Mouse (Mus musculus) embryonic facial prominence, embryonic 13.5 days (tissue): ENCODE data around the gene Fxyd1. TPM values are rescaled to one million over a fixed set of nuclear protein-coding genes. Genes with fewer than 3 reads are reported as not detected.

Experiments
- ATAC-seq: fragments of 200-750 bp; cut with Nextera tagmentation; 2 replicates; pipeline ENCODE4 v1.8.0; 2017; ENCODE audit warnings: low read depth; ENCODE audit not compliant: insufficient number of reproducible peaks, insufficient read depth, low FRiP score, low TSS enrichment
- H3K27ac ChIP-seq: fragments of 300-500 bp; sonication (generic); 2 replicates; pipeline ENCODE4 v1.5.1; 2015; ENCODE audit warnings: moderate library complexity, mild to moderate bottlenecking, inconsistent platforms
- H3K27me3 ChIP-seq: fragments of 300-500 bp; sonication (generic); 2 replicates; pipeline ENCODE4 v1.6.1; 2015; ENCODE audit warnings: mild to moderate bottlenecking, inconsistent platforms
- H3K36me3 ChIP-seq: fragments of 300-500 bp; sonication (generic); 2 replicates; pipeline ENCODE4 v1.6.1; 2015; ENCODE audit warnings: mild to moderate bottlenecking, inconsistent platforms
- H3K4me1 ChIP-seq: fragments of 300-500 bp; sonication (generic); 2 replicates; pipeline ENCODE4 v1.6.1; 2015; ENCODE audit warnings: inconsistent platforms
- H3K4me2 ChIP-seq: fragments of 300-500 bp; sonication (generic); 2 replicates; pipeline ENCODE4 v1.6.1; 2015; ENCODE audit warnings: moderate library complexity, mild to moderate bottlenecking, inconsistent platforms
- H3K4me3 ChIP-seq: fragments of 300-500 bp; sonication (generic); 2 replicates; pipeline ENCODE4 v1.5.1; 2015; ENCODE audit warnings: mild to moderate bottlenecking, inconsistent platforms
- H3K9ac ChIP-seq: fragments of 300-500 bp; sonication (generic); 2 replicates; pipeline ENCODE4 v1.6.1; 2015; ENCODE audit warnings: mild to moderate bottlenecking, inconsistent platforms
- H3K9me3 ChIP-seq: fragments of 300-500 bp; sonication (generic); 2 replicates; pipeline ENCODE4 v1.6.1; 2016; ENCODE audit warnings: inconsistent platforms
- WGBS: fragments of 180-500 bp; shearing (Covaris S2); methylation state at CpG from one replicate; pipeline ENCODE4 v1.1.7; 2015; ENCODE audit warnings: mixed read lengths; 5-methylcytosine and 5-hydroxymethylcytosine counted together
- polyA plus RNA-seq: library from polyadenylated mRNA; unstranded; fragments of >200 nt; fragmentation: Nextera tagmentation; extraction: Ambion mirVana; gene quantifications from 2 replicates; pipeline ENCODE4 v1.2.1, GENCODE M21; 2015

The Fxyd1 gene
- polyA plus RNA-seq, 1 experiment from 2014 or later, result 50.0 TPM

DNA sequence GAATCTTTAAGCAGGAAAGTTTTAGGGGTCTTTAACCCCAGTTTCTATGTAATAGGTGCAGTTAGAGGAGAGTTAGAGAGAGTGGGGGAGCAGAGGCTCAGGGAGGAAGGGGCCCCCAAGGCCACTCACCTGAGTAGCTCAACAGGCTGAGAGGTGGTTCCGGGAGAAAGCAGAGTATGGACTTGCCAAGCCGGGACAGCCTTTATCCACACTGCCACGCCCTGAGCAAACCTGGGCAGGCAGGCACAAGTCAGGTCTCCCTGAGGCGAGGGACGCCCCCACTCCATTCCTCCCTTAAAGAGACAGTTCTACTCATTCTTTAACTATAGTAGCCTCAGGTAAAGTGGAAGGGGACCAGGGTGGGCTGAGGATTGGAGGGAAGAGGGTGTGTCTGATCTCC, 19.5 kb upstream of the Fxyd1 start, which contains the start of gene Fxyd3:
Gene Fxyd3 (minus strand): TSS at position 213 of the 400 bp plus-strand sequence.
- Histone ChIP-seq H3K27ac (peak within 1 kb of the TSS; percentile 52), H3K27me3 (no peaks in the 10 kb centered on the region), H3K36me3 (no peaks in the 10 kb centered on the region), H3K9ac (0 out of 2 replicates have a peak within 1 kb of the TSS, but pooled peaks have one; percentile 8), H3K4me2 (peak within 1 kb of the TSS; percentile 27), H3K4me3 (peak within 1 kb of the TSS; percentile 19), H3K9me3 (no peaks in the 10 kb centered on the region), H3K4me1 (peaks cover 24% of the 10 kb centered on the region)
- no peak for ATAC-seq
- WGBS, result 30% methylated on average over 5 of the region's 5 CpGs

DNA sequence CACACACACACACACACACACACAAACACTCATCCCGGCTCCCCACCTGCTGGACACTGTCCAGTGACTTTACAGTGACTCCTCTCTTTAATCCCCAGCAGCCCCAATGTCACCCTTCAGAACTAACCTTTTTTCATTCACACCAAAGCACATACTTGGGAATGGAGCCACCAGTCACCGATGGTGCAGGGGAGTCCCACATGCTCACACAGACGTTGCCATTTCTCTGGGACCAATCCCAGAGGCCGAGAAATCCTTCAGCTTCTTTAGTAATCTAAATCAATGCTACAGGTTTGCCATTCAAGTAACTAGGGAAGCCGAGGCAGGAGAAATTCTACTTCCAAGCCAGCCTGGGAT, 17.7 kb upstream of the Fxyd1 start:
- H3K27me3 ChIP-seq, result no peaks in the 10 kb centered on the region
- no peak overlapping the region for H3K4me3 ChIP-seq
- no peaks in the 10 kb centered on the region for H3K9me3 ChIP-seq
- H3K27ac ChIP-seq, result no peak overlapping the region
- 79% methylated on average over 5 of the region's 5 CpGs for WGBS
- no peak overlapping the region for H3K4me2 ChIP-seq
- no peak for ATAC-seq
- no peaks in the 10 kb centered on the region for H3K36me3 ChIP-seq
- H3K4me1 ChIP-seq, result peaks cover 31% of the 10 kb centered on the region
- no peak overlapping the region for H3K9ac ChIP-seq

DNA sequence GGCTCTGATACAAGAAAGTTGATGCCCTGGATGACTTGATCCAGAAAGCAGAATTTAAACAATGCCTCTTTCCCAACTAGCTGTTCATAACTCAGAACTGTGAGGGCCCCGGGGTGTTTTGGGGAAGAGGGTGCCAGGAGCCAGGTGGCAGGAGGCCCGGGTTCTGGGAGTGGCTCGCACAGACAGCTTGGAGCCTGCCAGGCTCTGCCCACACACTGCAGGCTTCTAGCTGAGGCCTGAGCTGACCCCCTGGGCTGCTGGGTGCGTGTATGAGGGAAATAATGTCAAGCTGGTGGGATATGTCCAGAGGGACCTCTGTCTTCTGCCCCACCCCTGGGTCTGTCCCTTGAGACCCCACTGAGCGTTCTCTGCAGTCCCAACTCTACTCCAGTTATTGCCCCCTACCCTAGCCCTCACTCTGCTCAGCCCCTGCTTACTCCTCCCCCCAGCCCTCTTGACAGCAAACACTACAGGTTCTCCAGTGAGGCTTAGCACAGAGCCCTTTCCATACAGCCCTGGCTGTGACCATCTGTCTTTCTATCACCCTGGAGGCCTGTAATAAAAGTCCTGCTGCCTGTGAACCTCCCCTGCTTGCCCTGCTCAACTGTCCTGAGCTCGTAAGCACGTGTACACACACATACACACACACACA, 17.2 kb upstream of the Fxyd1 start:
- no peak for ATAC-seq
- 70% methylated on average over 7 of the region's 7 CpGs for WGBS
- Histone ChIP-seq H3K27me3 (no peaks in the 10 kb centered on the region), H3K9ac (no peak overlapping the region), H3K4me2 (no peak overlapping the region), H3K4me1 (peaks cover 31% of the 10 kb centered on the region), H3K9me3 (no peaks in the 10 kb centered on the region), H3K36me3 (no peaks in the 10 kb centered on the region), H3K27ac (no peak overlapping the region), H3K4me3 (no peak overlapping the region)

DNA sequence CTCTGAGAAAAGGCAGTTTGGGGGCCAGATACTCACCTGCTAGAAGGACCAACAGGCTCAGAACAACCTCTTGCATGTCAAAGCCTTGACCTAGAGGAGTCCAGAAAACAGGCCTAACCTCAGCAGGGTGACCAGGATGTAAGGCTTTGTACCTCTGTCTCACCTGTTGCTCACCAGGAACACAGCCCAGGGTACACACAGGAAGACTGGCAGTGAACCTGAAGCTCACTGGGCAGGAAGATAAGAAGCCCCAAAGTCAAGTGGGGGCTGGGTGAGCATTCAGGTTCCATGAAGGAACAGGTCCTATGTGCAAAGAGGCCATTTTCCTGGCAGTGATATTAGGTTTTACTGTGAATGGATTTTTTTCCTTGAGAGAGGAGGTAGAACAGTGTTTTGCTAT, 16.5 kb upstream of the Fxyd1 start:
- Histone ChIP-seq H3K4me2 (no peak overlapping the region), H3K9ac (no peak overlapping the region), H3K4me3 (no peak overlapping the region), H3K4me1 (peaks cover 31% of the 10 kb centered on the region), H3K9me3 (no peaks in the 10 kb centered on the region), H3K27me3 (no peaks in the 10 kb centered on the region), H3K36me3 (no peaks in the 10 kb centered on the region), H3K27ac (no peak overlapping the region)
- ATAC-seq, result no peak

DNA sequence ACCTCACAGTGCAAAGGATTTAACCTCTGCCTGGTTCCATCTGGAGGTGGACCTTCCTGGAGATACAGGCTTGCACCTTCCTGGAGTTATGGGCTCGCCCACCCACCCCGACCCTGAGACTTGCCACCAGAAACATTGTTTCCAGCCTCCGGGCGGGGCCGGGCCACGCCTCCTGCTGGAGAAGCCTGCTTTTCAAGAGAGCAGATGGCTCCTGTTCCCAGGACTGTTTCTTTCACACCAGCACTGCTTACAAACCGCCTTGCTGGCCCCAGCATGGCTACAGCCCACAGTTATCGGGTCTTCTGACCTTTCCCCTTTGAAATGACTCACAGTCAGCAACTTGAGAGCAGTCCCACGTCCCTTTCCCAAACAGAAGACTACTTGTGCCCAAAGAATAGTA, 15.3 kb upstream of the Fxyd1 start:
- no peaks in the 10 kb centered on the region for H3K27me3 ChIP-seq
- 54% methylated on average over 9 of the region's 9 CpGs for WGBS
- no peak for ATAC-seq
- H3K4me1 ChIP-seq, result peaks cover 35% of the 10 kb centered on the region
- no peak overlapping the region for H3K27ac ChIP-seq
- no peak overlapping the region for H3K4me2 ChIP-seq
- no peak overlapping the region for H3K9ac ChIP-seq
- H3K4me3 ChIP-seq, result no peak overlapping the region
- no peaks in the 10 kb centered on the region for H3K36me3 ChIP-seq
- no peaks in the 10 kb centered on the region for H3K9me3 ChIP-seq

DNA sequence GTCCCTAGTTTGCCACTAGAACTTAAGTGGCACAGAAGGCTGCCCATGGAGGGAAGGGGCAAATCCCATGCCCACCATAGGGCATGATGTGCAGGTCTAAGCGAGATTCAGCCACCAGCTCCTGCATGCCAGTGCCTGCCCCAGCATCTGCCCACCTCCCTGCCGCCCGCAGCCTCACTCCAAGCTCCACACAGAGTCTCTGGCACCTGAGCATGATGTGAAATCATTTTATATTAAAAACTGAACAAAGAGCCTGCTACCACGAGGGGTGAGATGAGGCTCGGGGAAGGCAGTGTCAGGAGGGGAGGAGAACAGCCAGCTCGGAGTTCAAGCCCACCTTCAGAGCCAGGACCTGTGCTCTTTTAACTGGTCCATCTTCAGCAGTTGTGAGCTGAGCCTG, 13.3 kb upstream of the Fxyd1 start:
- Histone ChIP-seq H3K36me3 (no peaks in the 10 kb centered on the region), H3K27ac (no peak overlapping the region), H3K9me3 (no peaks in the 10 kb centered on the region), H3K4me3 (no peak overlapping the region), H3K9ac (no peak overlapping the region), H3K4me1 (peaks cover 24% of the 10 kb centered on the region), H3K4me2 (no peak overlapping the region), H3K27me3 (no peaks in the 10 kb centered on the region)
- ATAC-seq, result no peak
- WGBS, result 76% methylated on average over 6 of the region's 6 CpGs

DNA sequence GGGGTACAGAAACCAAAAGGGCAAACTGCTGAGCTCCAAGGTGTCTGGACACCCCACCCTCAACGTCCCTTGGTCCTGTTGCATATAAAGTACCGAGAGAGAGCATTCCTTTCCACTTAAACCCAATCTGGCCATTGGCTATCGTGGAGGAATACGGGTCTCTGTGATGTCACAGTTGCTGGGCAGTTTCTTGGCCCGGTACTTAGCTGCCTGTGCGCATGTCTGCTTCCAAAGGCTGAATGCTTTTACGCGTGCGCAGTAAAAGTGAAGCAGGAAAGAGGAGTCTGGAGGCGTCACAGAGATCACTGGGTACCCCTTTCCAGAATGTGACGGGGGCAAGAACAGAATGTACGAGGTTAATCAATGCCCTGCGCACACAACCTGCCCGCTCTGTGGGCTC, 12.5 kb upstream of the Fxyd1 start:
- no peak overlapping the region for H3K27ac ChIP-seq
- no peaks in the 10 kb centered on the region for H3K36me3 ChIP-seq
- no peak for ATAC-seq
- H3K4me3 ChIP-seq, result no peak overlapping the region
- no peak overlapping the region for H3K4me2 ChIP-seq
- peaks cover 24% of the 10 kb centered on the region for H3K4me1 ChIP-seq
- H3K27me3 ChIP-seq, result no peaks in the 10 kb centered on the region
- WGBS, result 85% methylated on average over 14 of the region's 14 CpGs
- no peak overlapping the region for H3K9ac ChIP-seq
- H3K9me3 ChIP-seq, result no peaks in the 10 kb centered on the region

DNA sequence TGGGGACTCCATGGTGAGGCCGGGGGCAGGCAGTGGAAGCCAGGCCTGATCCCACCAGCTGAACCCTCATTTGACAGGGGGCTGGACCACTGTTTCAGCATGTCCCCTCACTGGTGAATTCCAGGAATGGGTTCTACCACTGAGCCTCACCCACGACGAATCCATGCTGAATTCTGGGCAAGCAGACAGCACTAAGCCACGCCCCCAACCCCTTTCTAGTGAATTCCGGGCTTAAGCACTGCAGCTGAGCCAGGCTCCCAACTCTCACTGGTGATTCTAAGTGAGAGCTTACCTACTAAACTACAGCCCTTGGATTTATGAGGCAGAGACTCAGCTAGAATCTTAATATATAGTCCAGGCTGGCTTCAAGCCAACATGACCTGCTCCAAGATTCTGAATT, 10.8 kb upstream of the Fxyd1 start:
- Histone ChIP-seq H3K4me2 (no peak overlapping the region), H3K9me3 (no peaks in the 10 kb centered on the region), H3K9ac (no peak overlapping the region), H3K27ac (0 out of 2 replicates have a peak overlapping the region, but pooled peaks have one; percentile 44), H3K36me3 (no peaks in the 10 kb centered on the region), H3K27me3 (no peaks in the 10 kb centered on the region), H3K4me1 (peaks cover 24% of the 10 kb centered on the region), H3K4me3 (no peak overlapping the region)
- peak; percentile 33; the same call in 1 of the 2 replicates for ATAC-seq
- 29% methylated on average over 5 of the region's 5 CpGs for WGBS

DNA sequence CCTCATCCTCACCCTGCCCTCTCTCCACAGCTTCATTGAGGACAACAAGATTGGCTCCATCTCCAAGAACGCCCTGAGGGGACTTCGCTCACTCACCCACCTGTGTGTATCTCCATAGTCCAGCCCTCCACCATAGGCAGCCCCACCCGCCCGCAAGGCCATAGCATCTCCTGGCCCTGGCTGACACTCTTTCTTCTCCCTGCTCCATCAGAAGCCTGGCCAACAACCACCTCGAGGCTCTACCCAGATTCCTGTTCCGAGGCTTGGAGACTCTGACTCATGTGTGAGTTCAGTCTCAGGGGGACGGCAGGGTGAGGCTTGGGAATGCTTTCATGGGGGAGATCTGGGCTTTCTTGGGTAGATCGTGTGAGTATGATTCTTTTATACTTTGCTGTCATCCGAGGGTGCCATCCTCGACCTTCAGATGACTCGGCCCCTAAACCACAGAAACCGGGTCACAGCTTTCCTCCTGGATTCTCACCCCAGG, 6.1 kb upstream of the Fxyd1 start:
- ATAC-seq, result no peak
- H3K4me2 ChIP-seq, result no peak overlapping the region
- no peaks in the 10 kb centered on the region for H3K27me3 ChIP-seq
- H3K4me1 ChIP-seq, result peaks cover 9% of the 10 kb centered on the region
- no peak overlapping the region for H3K9ac ChIP-seq
- no peak overlapping the region for H3K4me3 ChIP-seq
- H3K36me3 ChIP-seq, result no peaks in the 10 kb centered on the region
- no peaks in the 10 kb centered on the region for H3K9me3 ChIP-seq
- no peak overlapping the region for H3K27ac ChIP-seq
- WGBS, result 86% methylated on average over 12 of the region's 12 CpGs

DNA sequence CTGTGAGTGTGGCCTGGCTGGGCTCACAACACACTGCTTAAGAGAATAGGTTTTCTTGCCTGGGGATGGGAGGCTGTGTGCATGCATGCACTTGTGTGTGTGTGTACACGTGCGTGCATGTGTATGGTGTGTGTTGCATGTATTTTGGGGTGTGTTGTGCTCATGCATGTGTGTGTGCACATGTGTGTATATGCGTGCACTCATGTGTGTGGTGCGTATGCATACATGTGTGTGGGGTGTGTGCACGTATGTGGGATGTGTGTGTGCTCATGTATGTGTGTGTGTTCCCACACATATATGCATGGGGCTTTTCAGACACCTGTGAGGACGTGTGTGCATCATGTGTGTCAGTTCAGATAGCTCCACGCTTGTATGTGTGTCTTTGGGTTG, 3.6 kb upstream of the Fxyd1 start:
- no peaks in the 10 kb centered on the region for H3K27me3 ChIP-seq
- no peak for ATAC-seq
- no peak overlapping the region for H3K4me3 ChIP-seq
- H3K9me3 ChIP-seq, result no peaks in the 10 kb centered on the region
- no peak overlapping the region for H3K4me2 ChIP-seq
- H3K27ac ChIP-seq, result no peak overlapping the region
- 86% methylated on average over 7 of the region's 7 CpGs for WGBS
- H3K4me1 ChIP-seq, result peaks cover 7% of the 10 kb centered on the region; the same call in 1 of the 2 replicates
- H3K36me3 ChIP-seq, result no peaks in the 10 kb centered on the region
- H3K9ac ChIP-seq, result no peak overlapping the region

DNA sequence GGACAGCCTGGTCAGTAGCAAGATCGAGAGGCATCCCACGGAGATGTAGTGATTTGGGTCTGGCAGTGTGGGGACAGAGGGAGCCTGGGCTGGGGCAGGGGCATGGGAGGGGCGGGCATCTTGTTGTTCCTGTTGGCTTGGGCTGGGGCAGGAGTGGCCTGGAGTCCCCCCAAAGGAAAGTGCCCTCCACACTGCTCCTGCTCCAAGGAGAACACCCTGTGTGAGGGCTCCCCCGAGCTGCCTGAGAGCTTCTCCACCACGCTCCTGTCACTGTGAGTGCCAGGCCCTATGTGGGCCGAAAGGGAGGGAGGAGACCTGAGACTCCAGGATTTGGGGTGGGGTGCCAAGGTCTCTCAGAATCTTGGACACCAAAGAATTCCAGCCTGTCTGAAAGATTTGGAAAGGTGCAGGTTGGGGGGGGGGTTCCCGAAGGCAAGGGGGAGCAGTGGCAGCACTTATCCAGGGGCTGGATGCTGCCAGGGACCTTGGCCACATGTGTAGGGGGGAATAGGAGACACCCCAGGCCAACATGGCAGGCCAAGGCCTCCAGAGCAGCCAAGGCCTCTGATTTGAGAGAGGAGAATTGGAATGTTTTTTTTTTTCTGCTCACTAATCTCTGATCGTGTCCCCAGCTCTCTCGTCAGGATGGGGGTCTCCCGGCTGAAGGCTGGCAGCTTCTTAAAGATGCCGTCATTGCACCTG, 3.1 kb upstream of the Fxyd1 start:
- Histone ChIP-seq H3K27me3 (no peaks in the 10 kb centered on the region), H3K36me3 (no peaks in the 10 kb centered on the region), H3K9ac (0 out of 2 replicates have a peak overlapping the region, but pooled peaks have one; percentile 16), H3K4me3 (no peak overlapping the region), H3K27ac (no peak overlapping the region), H3K9me3 (no peaks in the 10 kb centered on the region), H3K4me2 (no peak overlapping the region), H3K4me1 (peaks cover 11% of the 10 kb centered on the region)
- WGBS, result 60% methylated on average over 11 of the region's 11 CpGs
- no peak for ATAC-seq

DNA sequence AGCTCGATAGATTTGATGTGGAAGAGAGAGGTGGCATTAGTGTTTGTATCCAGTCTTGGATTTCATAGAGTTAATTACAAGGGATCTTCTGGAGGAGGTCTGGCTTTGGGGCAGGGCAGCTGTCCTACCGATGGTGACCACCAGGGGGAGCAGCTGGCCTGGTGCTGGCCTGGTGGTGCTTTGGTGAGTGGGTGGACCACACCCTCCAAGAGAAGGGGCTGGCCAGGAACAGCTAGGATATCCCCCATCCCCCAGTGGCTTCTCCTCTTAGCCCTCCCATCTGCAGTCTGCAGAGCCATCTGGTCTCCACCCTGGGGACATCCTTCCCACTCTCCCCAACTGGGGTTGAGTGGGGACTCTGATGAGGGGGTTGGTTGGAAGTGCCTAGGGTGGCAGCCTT, 2.1 kb upstream of the Fxyd1 start, which contains the start of gene Lgi4:
Gene Lgi4 (plus strand): TSS at position 235 of the 400 bp plus-strand sequence.
- ATAC-seq, result no peak

More for the DNA sequence above, 2.1 kb upstream of the Fxyd1 start, which contains the start of gene Lgi4:
- H3K27ac ChIP-seq, result no peak within 1 kb of the TSS
- H3K4me3 ChIP-seq, result no peak within 1 kb of the TSS
- no peaks in the 10 kb centered on the region for H3K9me3 ChIP-seq
- H3K9ac ChIP-seq, result 0 out of 2 replicates have a peak within 1 kb of the TSS, but pooled peaks have one; percentile 16
- H3K27me3 ChIP-seq, result peaks cover 4% of the 10 kb centered on the region
- no peaks in the 10 kb centered on the region for H3K36me3 ChIP-seq
- H3K4me1 ChIP-seq, result peaks cover 21% of the 10 kb centered on the region
- no peak within 1 kb of the TSS for H3K4me2 ChIP-seq
- whole genome bisulfite sequencing, result 1% methylated on average over 2 of the region's 2 CpGs
